Mouse (Mus musculus): ENCODE measurements around the gene Vps9d1. TPM values are rescaled to one million over a fixed set of nuclear protein-coding genes. Genes with fewer than 3 reads are reported as not detected.
"Not testable (repeated sequence)": the region's sequence is repeated elsewhere in the genome, so short reads cannot be mapped to it uniquely, and the experiment has no call there.

Gene Vps9d1
- polyA plus RNA-seq, 1 experiment from 2014 or later = 24.5 TPM

DNA sequence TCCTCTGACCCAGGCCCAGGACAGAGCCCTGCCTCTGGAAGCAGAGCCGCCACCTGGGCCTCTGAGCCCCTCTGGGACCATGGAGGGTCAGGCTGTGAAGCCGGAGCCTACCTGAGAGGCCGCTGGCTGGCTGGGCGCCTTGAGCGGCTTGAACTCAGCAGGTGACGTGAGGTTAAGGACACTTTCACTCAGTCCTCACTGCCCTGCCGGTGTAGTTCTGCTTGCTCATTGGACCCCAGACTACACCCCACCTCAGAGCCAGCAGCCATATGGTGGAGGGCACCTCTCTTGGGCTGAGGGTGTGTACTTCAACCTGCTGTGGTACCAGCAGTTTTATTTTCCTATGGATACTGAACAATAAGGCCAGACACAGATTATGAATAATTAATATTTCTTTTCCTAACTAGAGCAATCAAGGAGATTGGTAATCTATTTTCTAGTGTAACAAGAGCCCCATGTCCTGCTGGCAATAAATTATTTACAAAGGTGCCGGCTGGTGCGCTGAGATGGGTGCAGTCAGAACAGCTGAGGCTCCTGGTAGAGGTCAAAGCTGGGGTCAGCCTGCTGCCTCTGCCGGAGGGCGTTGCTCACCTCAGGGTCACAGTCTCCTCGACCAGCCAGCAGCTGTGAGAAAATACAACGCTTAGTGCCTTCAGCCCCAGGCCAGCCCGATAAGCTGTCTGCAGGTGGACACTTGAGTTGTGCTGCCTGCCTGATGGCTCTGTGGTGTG, 13.9 kb upstream of the Vps9d1 start:
- H3K4me3 ChIP-seq (ENCODE audit: low read depth, low read length) = no peak overlapping the region
- no peak overlapping the region for H3K4me2 ChIP-seq (ENCODE audit: low read depth, low read length)
- WGBS = 68% methylated on average over 14 of the region's 14 CpGs
- no peak overlapping the region for H3K27ac ChIP-seq (replicated peaks; ENCODE audit: low read depth, low read length)
- ATAC-seq (ENCODE audit: low read depth) (0 out of 2 replicates have a peak, but pooled peaks have one; percentile 44), DNase-seq (ENCODE audit: low spot score) (no peak)
- H3K9ac ChIP-seq (ENCODE audit: low read depth, low read length) = no peak overlapping the region
- no peaks in the 10 kb centered on the region for H3K9me3 ChIP-seq (ENCODE audit: control insufficient read depth, low read length)
- H3K4me1 ChIP-seq (ENCODE audit: control insufficient read depth, insufficient read depth, low read length) = no peaks in the 10 kb centered on the region
- H3K27me3 ChIP-seq (replicated peaks; ENCODE audit: control insufficient read depth, insufficient read depth, low read length) = no peaks in the 10 kb centered on the region
- H3K36me3 ChIP-seq (ENCODE audit: control insufficient read depth, insufficient read depth, low read length) = peaks cover 75% of the 10 kb centered on the region

DNA sequence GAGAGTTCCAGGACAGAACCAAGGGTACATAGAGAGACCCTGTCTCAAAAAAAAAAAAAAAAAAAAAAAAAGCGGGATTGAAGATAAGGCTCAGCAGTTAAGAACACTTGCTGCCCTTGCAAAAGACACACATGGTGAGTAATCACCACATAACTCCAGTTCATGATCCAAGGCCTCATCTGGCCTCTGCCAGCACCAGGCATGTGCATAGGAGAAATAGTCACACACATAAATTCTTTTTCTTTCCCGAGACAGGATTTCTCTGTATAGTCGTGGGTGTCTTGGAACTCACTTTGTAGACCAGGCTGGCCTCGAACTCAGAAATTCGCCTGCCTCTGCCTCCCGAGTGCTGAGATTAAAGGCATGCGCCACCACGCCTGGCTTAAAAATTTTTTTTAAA, 3.4 kb upstream of the Vps9d1 start:
- peaks cover 60% of the 10 kb centered on the region; the same call in 1 of the 2 replicates for H3K36me3 ChIP-seq (ENCODE audit: control insufficient read depth, insufficient read depth, low read length)
- not testable (repeated sequence) for H3K4me3 ChIP-seq (ENCODE audit: low read depth, low read length); ATAC-seq (ENCODE audit: low read depth); H3K9ac ChIP-seq (ENCODE audit: low read depth, low read length); H3K9me3 ChIP-seq (ENCODE audit: control insufficient read depth, low read length); H3K27ac ChIP-seq (replicated peaks; ENCODE audit: low read depth, low read length); H3K4me2 ChIP-seq (ENCODE audit: low read depth, low read length); H3K27me3 ChIP-seq (replicated peaks; ENCODE audit: control insufficient read depth, insufficient read depth, low read length); DNase-seq (ENCODE audit: low spot score)
- H3K4me1 ChIP-seq (ENCODE audit: control insufficient read depth, insufficient read depth, low read length) = peaks cover 17% of the 10 kb centered on the region
- 92% methylated on average over 7 of the region's 8 CpGs for WGBS

DNA sequence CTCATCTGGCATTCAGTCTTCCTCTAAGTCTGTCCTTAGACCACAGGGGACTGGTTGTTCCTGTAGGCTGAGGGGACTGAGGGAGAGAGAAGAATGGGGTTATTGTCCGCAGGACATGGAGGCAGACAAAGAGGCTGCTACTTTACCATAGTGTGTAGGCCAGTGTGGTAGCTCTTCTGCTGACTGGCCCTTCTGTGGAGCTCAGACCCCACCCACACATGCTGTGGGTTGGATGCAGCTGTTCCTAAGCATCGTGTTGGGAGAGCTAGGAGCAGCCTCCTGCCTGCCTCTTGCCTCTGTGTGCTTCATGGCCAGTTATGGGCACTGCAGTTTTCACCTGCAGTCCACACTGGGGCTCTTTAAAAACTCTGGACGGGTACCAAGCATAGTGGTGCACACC, 3.0 kb upstream of the Vps9d1 start:
- Histone ChIP-seq H3K36me3 (ENCODE audit: control insufficient read depth, insufficient read depth, low read length) (peaks cover 58% of the 10 kb centered on the region; the same call in 1 of the 2 replicates), H3K27ac (replicated peaks; ENCODE audit: low read depth, low read length) (0 out of 2 replicates have a peak overlapping the region, but pooled peaks have one; percentile 10), H3K4me3 (ENCODE audit: low read depth, low read length) (no peak overlapping the region), H3K27me3 (replicated peaks; ENCODE audit: control insufficient read depth, insufficient read depth, low read length) (no peaks in the 10 kb centered on the region), H3K4me1 (ENCODE audit: control insufficient read depth, insufficient read depth, low read length) (peaks cover 17% of the 10 kb centered on the region), H3K9ac (ENCODE audit: low read depth, low read length) (no peak overlapping the region), H3K4me2 (ENCODE audit: low read depth, low read length) (no peak overlapping the region), H3K9me3 (ENCODE audit: control insufficient read depth, low read length) (no peaks in the 10 kb centered on the region)
- no peak for ATAC-seq (ENCODE audit: low read depth)
- WGBS = 59% methylated on average over 3 of the region's 3 CpGs
- DNase-seq (ENCODE audit: low spot score) = no peak

DNA sequence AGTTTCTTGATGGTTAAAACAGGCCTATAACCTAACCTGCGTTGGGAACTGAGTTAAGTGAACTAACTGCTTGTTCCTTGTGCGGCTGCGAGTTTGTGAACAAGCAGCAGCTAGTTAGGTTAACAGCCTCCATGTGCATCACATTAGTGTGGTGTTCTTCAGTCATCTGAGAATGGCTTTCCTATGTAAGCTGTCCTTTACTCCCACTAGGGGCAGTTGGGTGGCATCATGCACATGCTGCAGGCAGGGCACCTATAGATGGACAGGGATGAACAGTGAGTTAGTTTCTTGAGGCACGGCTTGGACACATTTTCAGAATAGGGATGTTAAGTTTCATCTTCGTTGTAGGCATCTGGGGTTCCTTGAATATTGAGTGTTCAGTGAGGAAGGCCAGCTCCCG, 1.0 kb upstream of the Vps9d1 start:
- ATAC-seq (ENCODE audit: low read depth) (no peak), DNase-seq (ENCODE audit: low spot score) (no peak)
- H3K36me3 ChIP-seq (ENCODE audit: control insufficient read depth, insufficient read depth, low read length) = peaks cover 63% of the 10 kb centered on the region
- H3K27ac ChIP-seq (replicated peaks; ENCODE audit: low read depth, low read length) = no peak overlapping the region
- H3K9me3 ChIP-seq (ENCODE audit: control insufficient read depth, low read length) = no peaks in the 10 kb centered on the region
- H3K9ac ChIP-seq (ENCODE audit: low read depth, low read length) = peak overlapping the region; percentile 88
- peak overlapping the region; percentile 94 for H3K4me3 ChIP-seq (ENCODE audit: low read depth, low read length)
- H3K4me2 ChIP-seq (ENCODE audit: low read depth, low read length) = peak overlapping the region; percentile 87
- H3K4me1 ChIP-seq (ENCODE audit: control insufficient read depth, insufficient read depth, low read length) = peaks cover 17% of the 10 kb centered on the region
- no peaks in the 10 kb centered on the region for H3K27me3 ChIP-seq (replicated peaks; ENCODE audit: control insufficient read depth, insufficient read depth, low read length)
- 65% methylated on average over 6 of the region's 6 CpGs for WGBS

DNA sequence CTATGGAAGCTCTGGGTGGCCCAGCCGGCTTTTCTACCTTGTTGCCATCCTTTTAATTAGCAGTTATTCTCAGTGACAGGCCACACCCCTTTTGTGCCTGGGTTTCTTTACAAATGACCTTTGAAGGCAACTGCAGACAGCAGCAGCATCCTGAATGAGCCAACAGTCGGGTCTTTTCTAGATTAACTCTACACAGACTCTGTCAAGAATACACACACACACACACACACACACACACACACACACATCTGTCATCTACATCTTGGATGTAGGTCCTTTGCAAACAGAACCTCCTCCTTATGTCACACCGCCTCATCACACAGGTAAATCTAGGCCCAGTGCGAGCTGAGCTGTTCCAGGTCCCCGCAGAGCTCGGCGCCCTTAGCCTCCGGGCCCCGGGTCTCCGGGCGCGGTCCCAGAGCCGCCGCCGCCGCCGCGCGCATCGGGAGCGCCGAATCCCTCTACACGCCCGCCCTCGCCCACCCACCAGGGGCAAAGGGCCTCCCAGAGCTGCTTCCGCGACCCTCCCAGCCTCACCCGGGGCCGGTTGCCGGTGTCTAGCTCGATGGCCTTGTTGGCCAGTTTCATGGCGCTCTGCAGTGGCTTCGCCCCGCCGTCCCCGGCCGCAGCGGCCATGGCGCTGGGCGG, 573 bp downstream of the Vps9d1 start:
- Histone ChIP-seq H3K27ac (replicated peaks; ENCODE audit: low read depth, low read length) (peak overlapping the region; percentile 72), H3K36me3 (ENCODE audit: control insufficient read depth, insufficient read depth, low read length) (peaks cover 63% of the 10 kb centered on the region), H3K9ac (ENCODE audit: low read depth, low read length) (peak overlapping the region; percentile 88), H3K9me3 (ENCODE audit: control insufficient read depth, low read length) (no peaks in the 10 kb centered on the region), H3K27me3 (replicated peaks; ENCODE audit: control insufficient read depth, insufficient read depth, low read length) (no peaks in the 10 kb centered on the region), H3K4me3 (ENCODE audit: low read depth, low read length) (peak overlapping the region; percentile 94), H3K4me1 (ENCODE audit: control insufficient read depth, insufficient read depth, low read length) (peaks cover 17% of the 10 kb centered on the region), H3K4me2 (ENCODE audit: low read depth, low read length) (peak overlapping the region; percentile 87)
- ATAC-seq (ENCODE audit: low read depth) (peak; percentile 50), DNase-seq (ENCODE audit: low spot score) (no peak)
- under 1% methylated on average over 36 of the region's 40 CpGs for WGBS

DNA sequence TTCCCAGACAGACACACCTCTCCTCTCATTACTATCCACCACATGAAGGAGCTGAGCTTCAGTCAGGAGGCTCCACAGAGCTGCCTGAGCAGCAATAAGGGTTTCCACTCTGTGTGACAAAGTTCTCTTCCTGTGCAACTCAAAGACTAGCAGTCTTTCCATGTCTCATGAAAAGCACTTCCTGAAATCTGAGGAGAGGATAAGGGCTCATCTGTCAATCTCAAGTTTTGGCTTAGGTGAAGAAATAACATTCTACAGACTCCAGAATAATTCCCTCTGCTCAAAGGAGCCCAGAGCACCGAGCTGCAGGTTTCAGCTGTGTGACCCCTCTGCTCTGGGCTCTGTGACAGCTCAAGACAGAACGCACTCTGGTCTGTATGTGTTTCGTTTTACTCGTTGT, 1.2 kb downstream of the Vps9d1 start:
- WGBS = 38% methylated on average over 4 of the region's 4 CpGs
- no peak overlapping the region for H3K27ac ChIP-seq (replicated peaks; ENCODE audit: low read depth, low read length)
- peak overlapping the region; percentile 94 for H3K4me3 ChIP-seq (ENCODE audit: low read depth, low read length)
- peak overlapping the region; percentile 88 for H3K9ac ChIP-seq (ENCODE audit: low read depth, low read length)
- no peaks in the 10 kb centered on the region for H3K9me3 ChIP-seq (ENCODE audit: control insufficient read depth, low read length)
- ATAC-seq (ENCODE audit: low read depth) (no peak), DNase-seq (ENCODE audit: low spot score) (no peak)
- H3K4me1 ChIP-seq (ENCODE audit: control insufficient read depth, insufficient read depth, low read length) = peaks cover 17% of the 10 kb centered on the region
- H3K27me3 ChIP-seq (replicated peaks; ENCODE audit: control insufficient read depth, insufficient read depth, low read length) = no peaks in the 10 kb centered on the region
- peak overlapping the region; percentile 87 for H3K4me2 ChIP-seq (ENCODE audit: low read depth, low read length)
- H3K36me3 ChIP-seq (ENCODE audit: control insufficient read depth, insufficient read depth, low read length) = peaks cover 63% of the 10 kb centered on the region

DNA sequence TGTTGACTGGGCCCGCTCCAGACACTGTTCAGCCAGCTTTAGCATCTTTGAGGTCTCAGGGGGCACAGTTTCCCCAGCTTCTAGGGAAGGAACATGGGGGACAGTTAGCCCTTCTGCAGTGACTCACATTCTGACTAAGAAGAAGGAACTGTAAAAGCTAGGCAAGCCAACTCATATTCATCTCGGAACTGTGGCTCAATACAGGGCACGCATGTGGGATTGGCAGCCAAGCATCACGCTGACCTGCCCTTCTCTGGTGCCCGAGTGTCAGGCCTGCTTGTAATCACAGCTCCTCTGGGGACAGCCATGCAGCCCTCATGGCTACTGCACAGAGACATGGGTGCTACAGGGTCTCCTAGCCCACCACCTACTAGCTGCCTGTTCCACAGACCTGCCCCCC, 3.2 kb downstream of the Vps9d1 start:
- DNase-seq (ENCODE audit: low spot score) (no peak), ATAC-seq (ENCODE audit: low read depth) (no peak)
- WGBS = 93% methylated on average over 5 of the region's 5 CpGs
- H3K27ac ChIP-seq (replicated peaks; ENCODE audit: low read depth, low read length) = no peak overlapping the region
- peaks cover 64% of the 10 kb centered on the region for H3K36me3 ChIP-seq (ENCODE audit: control insufficient read depth, insufficient read depth, low read length)
- no peak overlapping the region for H3K4me2 ChIP-seq (ENCODE audit: low read depth, low read length)
- peaks cover 17% of the 10 kb centered on the region for H3K4me1 ChIP-seq (ENCODE audit: control insufficient read depth, insufficient read depth, low read length)
- H3K4me3 ChIP-seq (ENCODE audit: low read depth, low read length) = no peak overlapping the region
- no peak overlapping the region for H3K9ac ChIP-seq (ENCODE audit: low read depth, low read length)
- H3K9me3 ChIP-seq (ENCODE audit: control insufficient read depth, low read length) = no peaks in the 10 kb centered on the region
- H3K27me3 ChIP-seq (replicated peaks; ENCODE audit: control insufficient read depth, insufficient read depth, low read length) = no peaks in the 10 kb centered on the region

DNA sequence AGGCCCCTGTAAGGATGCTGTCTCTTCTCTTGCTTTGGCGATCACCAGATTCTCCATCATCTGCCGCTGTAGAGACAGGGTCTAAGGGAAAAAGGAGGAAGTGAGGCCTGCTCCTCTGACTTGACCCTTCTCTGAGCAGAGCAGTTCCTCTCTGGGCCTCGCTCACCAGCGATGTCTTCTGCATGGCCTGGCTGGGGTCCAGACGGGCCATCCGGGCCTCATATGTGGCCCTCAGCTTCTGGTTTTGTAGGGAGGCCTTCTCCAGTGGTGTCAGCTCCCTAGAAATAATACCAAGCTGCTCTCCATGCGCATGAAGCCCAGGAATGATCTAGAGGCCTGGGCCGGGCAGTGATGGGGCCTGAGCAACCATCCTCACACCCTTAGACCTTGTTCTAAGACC, 5.6 kb downstream of the Vps9d1 start:
- H3K9me3 ChIP-seq (ENCODE audit: control insufficient read depth, low read length) = no peaks in the 10 kb centered on the region
- WGBS = 92% methylated on average over 8 of the region's 8 CpGs
- H3K4me1 ChIP-seq (ENCODE audit: control insufficient read depth, insufficient read depth, low read length) = peaks cover 9% of the 10 kb centered on the region; the same call in 1 of the 2 replicates
- peaks cover 85% of the 10 kb centered on the region for H3K36me3 ChIP-seq (ENCODE audit: control insufficient read depth, insufficient read depth, low read length)
- ATAC-seq (ENCODE audit: low read depth) (no peak), DNase-seq (ENCODE audit: low spot score) (no peak)
- no peaks in the 10 kb centered on the region for H3K27me3 ChIP-seq (replicated peaks; ENCODE audit: control insufficient read depth, insufficient read depth, low read length)
- no peak overlapping the region for H3K4me3 ChIP-seq (ENCODE audit: low read depth, low read length)
- H3K27ac ChIP-seq (replicated peaks; ENCODE audit: low read depth, low read length) = no peak overlapping the region
- no peak overlapping the region for H3K9ac ChIP-seq (ENCODE audit: low read depth, low read length)
- no peak overlapping the region for H3K4me2 ChIP-seq (ENCODE audit: low read depth, low read length)
